Mouse (Mus musculus) brain, embryonic 14.5 days (tissue): ENCODE measurements at regions not wholly inside any gene's neighbourhood (a gene's known extent, or its start where the extent isn't known, plus 50 kb on each side); places are given as distances from the start of the nearest gene placed in this dataset.

Experiments
- CTCF ChIP-seq: fragments of 200-500 bp; IDR thresholded peaks from 2 replicates; pipeline ENCODE4 v1.5.1; 2012; ENCODE audit warnings: inconsistent platforms, mild to moderate bottlenecking, moderate library complexity, borderline replicate concordance; ENCODE audit not compliant: insufficient read depth, insufficient read length; ENCODE audit errors: extremely low read depth
- POLR2A ChIP-seq: fragments of 200-500 bp; IDR thresholded peaks from 2 replicates; pipeline ENCODE4 v1.6.1; 2012; ENCODE audit warnings: mild to moderate bottlenecking, inconsistent platforms, borderline replicate concordance; ENCODE audit not compliant: poor library complexity, insufficient read depth, insufficient read length, severe bottlenecking; ENCODE audit errors: extremely low read depth

DNA sequence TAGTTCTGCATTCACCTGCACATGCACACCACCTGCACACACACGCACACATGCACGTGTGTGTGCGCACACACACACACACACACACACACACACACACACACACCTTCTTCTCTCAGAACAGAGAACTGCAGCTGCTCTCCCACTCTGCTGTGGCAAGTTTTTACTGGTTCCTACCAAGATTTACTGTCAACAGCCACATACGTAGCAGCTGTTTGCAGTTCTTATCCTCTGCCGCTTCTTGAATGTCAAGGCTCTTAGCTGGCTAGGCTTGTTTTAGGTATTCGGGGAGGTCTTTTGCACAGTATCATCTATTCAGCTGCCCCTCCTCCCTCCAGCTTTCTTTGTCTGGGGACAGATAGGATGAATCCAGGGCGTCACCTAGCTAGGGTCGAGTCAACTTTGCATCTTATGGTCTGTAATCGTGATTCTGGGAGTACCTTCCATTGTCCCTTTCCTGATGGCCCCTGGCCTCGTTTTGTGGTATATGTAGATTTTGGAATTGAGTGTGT, 64.3 kb upstream of the Ercc4 start:
- TF ChIP-seq CTCF (no peak), POLR2A (no peak)
